Mouse (Mus musculus) forebrain, embryonic 11.5 days (tissue): ENCODE data around the gene Cplx3. TPM values are rescaled to one million over a fixed set of nuclear protein-coding genes. Genes with fewer than 3 reads are reported as not detected.
A peak's percentile ranks its signal among the peaks of the same experiment; 100 is the strongest.

Experiments
- ATAC-seq: fragments of 200-750 bp; cut with Nextera tagmentation; replicated peaks from 2 replicates; pipeline ENCODE4 v1.8.0; 2017; ENCODE audit warnings: moderate TSS enrichment; ENCODE audit not compliant: low FRiP score
- DNase-seq: peaks from one replicate; pipeline ENCODE4 v3.0.0-alpha.2; 2017; ENCODE audit warnings: low spot score
- H3K27ac ChIP-seq: fragments of 300-500 bp; sonication (generic); 2 replicates; pipeline ENCODE4 v1.5.1; 2014; ENCODE audit warnings: low read depth, low read length
- H3K27me3 ChIP-seq: fragments of 300-500 bp; sonication (generic); 2 replicates; pipeline ENCODE4 v1.6.1; 2014; ENCODE audit warnings: mild to moderate bottlenecking, low read length, mixed read lengths; ENCODE audit not compliant: control insufficient read depth, insufficient read depth
- H3K36me3 ChIP-seq: fragments of 300-500 bp; sonication (generic); 2 replicates; pipeline ENCODE4 v1.6.1; 2014; ENCODE audit warnings: mild to moderate bottlenecking, low read length, moderate library complexity, mixed read lengths; ENCODE audit not compliant: control insufficient read depth, insufficient read depth
- H3K4me1 ChIP-seq: fragments of 300-500 bp; sonication (generic); replicated peaks from 2 replicates; pipeline ENCODE4 v1.6.1; 2014; ENCODE audit warnings: low read length, mixed read lengths; ENCODE audit not compliant: control insufficient read depth, insufficient read depth
- H3K4me2 ChIP-seq: fragments of 300-500 bp; sonication (generic); 2 replicates; pipeline ENCODE4 v1.6.1; 2014; ENCODE audit warnings: low read depth, mild to moderate bottlenecking, low read length, moderate library complexity, mixed read lengths; ENCODE audit not compliant: severe bottlenecking
- H3K4me3 ChIP-seq: fragments of 300-500 bp; sonication (generic); 2 replicates; pipeline ENCODE4 v1.5.1; 2014; ENCODE audit warnings: low read depth, low read length
- H3K9ac ChIP-seq: fragments of 300-500 bp; sonication (generic); 2 replicates; pipeline ENCODE4 v1.6.1; 2014; ENCODE audit warnings: low read length
- H3K9me3 ChIP-seq: fragments of 300-500 bp; sonication (generic); 2 replicates; pipeline ENCODE4 v1.6.1; 2016; ENCODE audit warnings: low read length, mixed read lengths; ENCODE audit not compliant: control insufficient read depth
- WGBS: fragments of 180-500 bp; shearing (Covaris S2); extraction: QIAGEN DNeasy Blood & Tissue Kit; methylation state at CpG from one replicate; pipeline ENCODE4 v1.1.7; 2014; 5-methylcytosine and 5-hydroxymethylcytosine counted together
- polyA plus RNA-seq: library from polyadenylated mRNA; unstranded; fragments of >200 nt; fragmentation: Nextera tagmentation; extraction: Ambion mirVana; gene quantifications from 2 replicates; pipeline ENCODE4 v1.2.1, GENCODE M21; 2014

Gene Cplx3
- 0.15 TPM in 1 of 2 replicates, not detected in the other for polyA plus RNA-seq

DNA sequence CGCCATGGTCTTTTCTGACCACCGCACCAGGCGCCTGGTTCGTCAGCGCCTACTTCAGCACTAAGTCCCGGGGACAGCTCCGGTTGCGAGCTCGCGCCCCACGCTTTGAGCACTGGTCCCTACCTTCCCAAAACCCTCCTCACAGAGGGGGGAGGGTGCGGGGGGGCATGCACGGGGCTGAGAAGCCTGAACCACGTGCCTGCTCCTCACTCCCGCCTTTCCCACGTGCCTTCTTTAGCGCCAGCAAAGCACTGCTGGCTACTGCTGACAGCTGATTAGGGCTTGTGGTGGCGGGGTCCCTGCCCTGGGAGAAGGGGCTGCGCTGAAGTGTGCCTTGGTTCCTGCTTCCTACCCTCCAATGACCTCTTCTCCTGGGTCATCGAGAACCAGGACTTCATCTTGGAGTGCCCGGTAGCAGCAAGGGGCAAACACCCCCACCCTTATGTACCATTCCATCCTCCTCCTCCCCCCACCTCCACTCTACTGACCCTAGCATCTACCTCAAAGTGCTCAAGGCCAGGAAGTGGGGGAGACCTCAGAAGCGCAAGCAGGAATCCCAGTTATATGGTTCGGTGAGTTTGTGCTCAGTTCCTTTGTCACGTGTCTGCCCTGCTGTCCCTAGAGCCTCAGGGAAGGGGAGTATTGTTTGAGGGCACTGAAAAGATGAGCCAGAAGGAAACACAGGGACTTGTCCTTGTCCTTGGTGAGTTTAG lies at the start of gene Cplx3:
Gene Cplx3 (minus strand): TSS at position 143 of the 713 bp plus-strand sequence.
- no peak within 1 kb of the TSS for H3K4me3 ChIP-seq
- peaks cover 4% of the 10 kb centered on the region for H3K27me3 ChIP-seq
- no peak within 1 kb of the TSS for H3K9ac ChIP-seq
- no peaks in the 10 kb centered on the region for H3K36me3 ChIP-seq
- ATAC-seq (no peak; the same call in 1 of the 2 replicates), DNase-seq (peak; percentile 85)
- H3K9me3 ChIP-seq = no peaks in the 10 kb centered on the region
- no peak within 1 kb of the TSS for H3K27ac ChIP-seq
- 5% methylated on average over 24 of the region's 24 CpGs for WGBS
- H3K4me1 ChIP-seq = peaks cover 8% of the 10 kb centered on the region; the same call in 1 of the 2 replicates
- H3K4me2 ChIP-seq = peak within 1 kb of the TSS; percentile 22; the same call in 1 of the 2 replicates

GRCm38 (mm10) chr9:57655749-57656148 lies 49.7 kb upstream of the Cplx3 start:
- H3K27ac ChIP-seq = no peak overlapping the region
- DNase-seq = peak; percentile 96
- peak overlapping the region; percentile 38 for H3K4me2 ChIP-seq
- no peaks in the 10 kb centered on the region for H3K9me3 ChIP-seq
- no peaks in the 10 kb centered on the region for H3K36me3 ChIP-seq
- WGBS = 4% methylated on average over 11 of the region's 11 CpGs
- H3K4me1 ChIP-seq = peaks cover 4% of the 10 kb centered on the region; the same call in 1 of the 2 replicates
- 0 out of 2 replicates have a peak, but pooled peaks cover 3% of the 10 kb centered on the region for H3K27me3 ChIP-seq
- no peak overlapping the region for H3K4me3 ChIP-seq
- H3K9ac ChIP-seq = peak overlapping the region; percentile 39
- peak; percentile 80 for ATAC-seq

- Histone ChIP-seq H3K27me3 (0 out of 2 replicates have a peak, but pooled peaks cover 3% of the 10 kb centered on the region), H3K36me3 (no peaks in the 10 kb centered on the region), H3K27ac (no peak overlapping the region), H3K9me3 (no peaks in the 10 kb centered on the region), H3K9ac (no peak overlapping the region), H3K4me2 (no peak overlapping the region), H3K4me3 (no peak overlapping the region), H3K4me1 (peaks cover 6% of the 10 kb centered on the region; the same call in 1 of the 2 replicates)
- 92% methylated on average over 1 of the region's 1 CpGs for WGBS
- DNase-seq (no peak), ATAC-seq (no peak)
Measured at GRCm38 (mm10) chr9:57654966-57655365, 48.9 kb upstream of the Cplx3 start.

- 29% methylated on average over 5 of the region's 5 CpGs for WGBS
- H3K4me1 ChIP-seq = peaks cover 6% of the 10 kb centered on the region; the same call in 1 of the 2 replicates
- no peak within 1 kb of the TSS for H3K4me3 ChIP-seq
- ATAC-seq = no peak
- H3K27ac ChIP-seq = no peak within 1 kb of the TSS
- no peaks in the 10 kb centered on the region for H3K36me3 ChIP-seq
- no peak within 1 kb of the TSS for H3K4me2 ChIP-seq
- peak within 1 kb of the TSS; percentile 39; the same call in 1 of the 2 replicates for H3K9ac ChIP-seq
- DNase-seq = no peak
- 0 out of 2 replicates have a peak, but pooled peaks cover 3% of the 10 kb centered on the region for H3K27me3 ChIP-seq
- H3K9me3 ChIP-seq = no peaks in the 10 kb centered on the region
Measured at GRCm38 (mm10) chr9:57653283-57653682, 47.2 kb upstream of the Cplx3 start, which contains the start of gene Csk. Gene Csk, minus strand, starts transcription at chr9:57653631.

- 0 out of 2 replicates have a peak, but pooled peaks cover 3% of the 10 kb centered on the region for H3K27me3 ChIP-seq
- ATAC-seq (peak; percentile 34; the same call in 1 of the 2 replicates), DNase-seq (no peak)
- no peak overlapping the region for H3K4me2 ChIP-seq
- peak overlapping the region; percentile 39; the same call in 1 of the 2 replicates for H3K9ac ChIP-seq
- no peak overlapping the region for H3K27ac ChIP-seq
- H3K9me3 ChIP-seq = no peaks in the 10 kb centered on the region
- H3K36me3 ChIP-seq = no peaks in the 10 kb centered on the region
- H3K4me3 ChIP-seq = no peak overlapping the region
- H3K4me1 ChIP-seq = peaks cover 6% of the 10 kb centered on the region; the same call in 1 of the 2 replicates
- 19% methylated on average over 3 of the region's 3 CpGs for WGBS
Measured at GRCm38 (mm10) chr9:57652855-57653254, 46.8 kb upstream of the Cplx3 start.

DNA sequence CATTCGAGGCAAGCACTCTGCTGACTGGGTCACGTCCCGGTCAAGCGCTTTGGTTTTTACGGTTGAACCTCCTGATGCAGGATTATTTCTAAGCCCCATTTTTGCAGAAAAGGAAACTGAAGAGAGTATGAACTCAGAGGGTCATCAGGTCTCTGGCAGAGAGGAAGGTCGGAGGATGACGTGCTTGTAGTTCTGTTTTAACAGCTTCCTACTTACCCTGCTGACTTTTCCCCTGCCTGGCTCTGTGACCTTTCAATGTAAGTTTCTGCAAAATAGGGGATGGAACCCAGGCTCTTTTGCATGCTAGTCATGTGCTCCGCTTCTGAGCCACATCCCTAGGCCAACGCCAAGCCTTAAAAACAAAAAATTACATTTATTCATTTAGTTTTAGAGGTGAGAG lies 46.3 kb upstream of the Cplx3 start:
- Histone ChIP-seq H3K9me3 (no peaks in the 10 kb centered on the region), H3K4me1 (peaks cover 6% of the 10 kb centered on the region; the same call in 1 of the 2 replicates), H3K4me3 (no peak overlapping the region), H3K9ac (no peak overlapping the region), H3K27me3 (0 out of 2 replicates have a peak, but pooled peaks cover 3% of the 10 kb centered on the region), H3K36me3 (no peaks in the 10 kb centered on the region), H3K4me2 (no peak overlapping the region), H3K27ac (no peak overlapping the region)
- ATAC-seq (no peak), DNase-seq (no peak)
- 63% methylated on average over 9 of the region's 9 CpGs for WGBS

DNA sequence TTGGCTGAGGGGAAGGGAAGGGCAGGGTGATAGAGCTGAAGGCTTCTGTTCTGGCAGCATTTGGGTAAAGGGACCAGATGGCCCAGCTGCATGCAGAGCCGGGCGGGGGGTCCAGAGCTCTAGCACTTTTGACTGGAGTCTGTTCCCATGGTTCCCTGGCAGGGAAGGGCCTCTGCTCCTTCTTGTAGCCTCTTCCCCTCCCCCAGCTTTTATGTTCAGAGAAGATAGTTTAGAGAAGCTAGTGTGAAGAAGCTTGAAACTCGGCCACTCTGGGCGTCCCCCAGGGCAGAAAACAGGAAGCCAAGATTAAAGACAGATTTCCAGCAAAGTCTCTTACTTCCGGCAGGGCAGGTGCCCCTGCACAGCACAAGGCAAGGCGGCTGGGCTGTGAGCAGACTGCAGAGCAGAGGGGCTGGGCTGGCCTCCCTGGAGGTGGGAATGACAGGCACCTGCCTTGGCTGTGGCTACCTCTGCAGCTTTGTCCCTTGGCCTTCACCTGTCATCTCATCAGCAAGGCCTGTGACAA lies 44.8 kb upstream of the Cplx3 start:
- H3K4me3 ChIP-seq = no peak overlapping the region
- no peaks in the 10 kb centered on the region for H3K36me3 ChIP-seq
- WGBS = 43% methylated on average over 6 of the region's 6 CpGs
- no peak overlapping the region for H3K9ac ChIP-seq
- H3K4me1 ChIP-seq = peaks cover 6% of the 10 kb centered on the region; the same call in 1 of the 2 replicates
- no peak overlapping the region for H3K27ac ChIP-seq
- H3K4me2 ChIP-seq = no peak overlapping the region
- DNase-seq (no peak), ATAC-seq (no peak)
- H3K9me3 ChIP-seq = no peaks in the 10 kb centered on the region
- 0 out of 2 replicates have a peak, but pooled peaks cover 3% of the 10 kb centered on the region for H3K27me3 ChIP-seq

DNA sequence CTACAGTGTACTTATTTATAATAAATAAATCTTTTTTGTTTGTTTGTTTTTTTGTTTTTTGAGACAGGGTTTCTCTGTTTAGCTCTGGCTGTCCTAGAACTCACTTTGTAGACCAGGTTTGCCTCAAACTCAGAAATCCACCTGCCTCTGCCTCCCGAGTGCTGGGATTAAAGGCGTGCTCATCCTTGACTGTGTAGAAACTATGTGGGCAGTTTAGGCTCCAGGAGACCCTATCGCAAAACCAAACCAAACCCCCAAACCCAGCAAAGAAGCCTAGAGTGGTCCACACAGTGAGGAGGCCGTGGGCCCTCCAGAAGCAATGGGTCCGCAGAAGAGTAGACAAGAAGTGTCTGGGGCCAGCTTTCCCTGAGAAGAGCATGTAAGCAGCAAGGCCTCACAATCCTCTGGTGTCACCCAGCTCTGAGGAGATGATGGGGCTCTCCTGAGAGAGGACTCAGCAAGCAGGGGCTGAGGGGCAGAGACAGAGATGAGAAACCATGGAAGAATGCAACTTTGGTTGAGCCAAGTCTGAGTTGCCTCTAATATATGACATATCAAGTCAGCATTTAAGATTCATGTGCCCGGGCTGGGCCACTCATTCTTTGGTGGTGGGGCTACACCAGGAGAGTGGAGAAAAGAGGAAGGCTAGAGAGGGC lies 44.2 kb upstream of the Cplx3 start:
- Histone ChIP-seq H3K9ac (no peak overlapping the region), H3K4me3 (no peak overlapping the region), H3K36me3 (no peaks in the 10 kb centered on the region), H3K4me2 (no peak overlapping the region), H3K9me3 (no peaks in the 10 kb centered on the region), H3K27me3 (0 out of 2 replicates have a peak, but pooled peaks cover 3% of the 10 kb centered on the region), H3K4me1 (peaks cover 4% of the 10 kb centered on the region; the same call in 1 of the 2 replicates), H3K27ac (no peak overlapping the region)
- 95% methylated on average over 6 of the region's 6 CpGs for WGBS
- DNase-seq (no peak), ATAC-seq (no peak)
